In genomic region chr4:107538116-107538515, GRCm38 (mm10) we compare ENCODE assay signal across 9 mouse cellular contexts.
DNase-seq lines count a peak whose midpoint lies in the region; ATAC-seq lines count a peak whose summit lies in the region.
"Had no signal": no experiment of that assay in that cellular context is flagged by ENCODE, and none has a peak within 500 bp of the region (broad histone marks: within the 10 kb centered on the region; RNA-seq: fewer than 3 reads in every experiment).

No protein-coding gene starts in this region.

- H3K27ac ChIP-seq in embryonic facial prominence, embryonic 11.5 days (replicated peaks; ENCODE audit: low read depth, low read length): no peak overlapping the region
- H3K27ac ChIP-seq in limb, embryonic 12.5 days: 0 out of 2 replicates have a peak overlapping the region, but pooled peaks have one; percentile 18
- H3K27ac ChIP-seq: heart, embryonic 15.5 days had no signal

- WGBS in embryonic facial prominence, embryonic 11.5 days: 18% methylated on average over 13 of the region's 13 CpGs
- 5% methylated on average over 13 of the region's 13 CpGs for WGBS in limb, embryonic 12.5 days

- no peak overlapping the region for H3K9ac ChIP-seq in embryonic facial prominence, embryonic 11.5 days (replicated peaks; ENCODE audit: low read length)
- no peak overlapping the region; the same call in 1 of the 2 replicates for H3K9ac ChIP-seq in limb, embryonic 12.5 days (replicated peaks)
- H3K9ac ChIP-seq: heart, embryonic 15.5 days had no signal

- DNase-seq in kidney, postnatal 36 days: peak; percentile 20 to 24
- DNase-seq in kidney, postnatal 10 days: no peak
- DNase-seq in cerebellum, adult 9-10 months: peak; percentile 50
- DNase-seq in embryonic facial prominence, embryonic 11.5 days (ENCODE audit: low spot score): peak; percentile 85
- no peak for DNase-seq in urinary bladder, adult 2 months (ENCODE audit: low spot score)
- DNase-seq in MN1 (ENCODE audit: low spot score): no peak
- DNase-seq: liver had no signal

- peak; percentile 56 for ATAC-seq in embryonic facial prominence, embryonic 11.5 days (replicated peaks; ENCODE audit: insufficient number of reproducible peaks, low FRiP score, low TSS enrichment, low read depth)
- ATAC-seq in limb, embryonic 12.5 days (ENCODE audit: insufficient number of reproducible peaks, insufficient read depth, low FRiP score, low TSS enrichment, low read depth): peak; percentile 6; the same call in 1 of the 2 replicates

- peaks cover 8% of the 10 kb centered on the region for H3K4me1 ChIP-seq in embryonic facial prominence, embryonic 11.5 days (ENCODE audit: control insufficient read depth, insufficient read depth, low read length)
- H3K4me1 ChIP-seq in limb, embryonic 12.5 days (replicated peaks): peaks cover 39% of the 10 kb centered on the region

- H3K9me3 ChIP-seq in embryonic facial prominence, embryonic 11.5 days (replicated peaks; ENCODE audit: control insufficient read depth, low read length): no peaks in the 10 kb centered on the region
- H3K9me3 ChIP-seq in limb, embryonic 12.5 days: 0 out of 2 replicates have a peak, but pooled peaks cover under 1% of the 10 kb centered on the region
- H3K9me3 ChIP-seq: heart, embryonic 15.5 days had no signal

- H3K4me3 ChIP-seq in embryonic facial prominence, embryonic 11.5 days (ENCODE audit: low read depth, low read length): no peak overlapping the region
- no peak overlapping the region; the same call in 1 of the 2 replicates for H3K4me3 ChIP-seq in limb, embryonic 12.5 days (replicated peaks)
- H3K4me3 ChIP-seq: heart, embryonic 15.5 days had no signal

- no peak overlapping the region for H3K4me2 ChIP-seq in embryonic facial prominence, embryonic 11.5 days (ENCODE audit: low read depth, low read length)
- peak overlapping the region; percentile 46 for H3K4me2 ChIP-seq in limb, embryonic 12.5 days
- H3K4me2 ChIP-seq: heart, embryonic 15.5 days had no signal

- H3K27me3 ChIP-seq in embryonic facial prominence, embryonic 11.5 days (ENCODE audit: control insufficient read depth, insufficient read depth, low read length): peaks cover 3% of the 10 kb centered on the region; the same call in 1 of the 2 replicates
- H3K27me3 ChIP-seq in limb, embryonic 12.5 days: peaks cover 22% of the 10 kb centered on the region

- H3K36me3 ChIP-seq in embryonic facial prominence, embryonic 11.5 days (replicated peaks; ENCODE audit: control insufficient read depth, insufficient read depth, low read depth, low read length): no peaks in the 10 kb centered on the region
- H3K36me3 ChIP-seq in limb, embryonic 12.5 days: no peaks in the 10 kb centered on the region
- H3K36me3 ChIP-seq: heart, embryonic 15.5 days had no signal

Comparison
In these comparisons a context has a peak if more than half of its experiments do, and no peak if none do; other contexts are left out.
1. DNase-seq: peak in kidney, postnatal 36 days (2 of 2), cerebellum, adult 9-10 months (single experiment) and embryonic facial prominence, embryonic 11.5 days (single experiment); none in kidney, postnatal 10 days (single experiment), urinary bladder, adult 2 months (single experiment) and MN1 (single experiment).